Mouse (Mus musculus): ENCODE measurements around the gene Zfp184.

DNA sequence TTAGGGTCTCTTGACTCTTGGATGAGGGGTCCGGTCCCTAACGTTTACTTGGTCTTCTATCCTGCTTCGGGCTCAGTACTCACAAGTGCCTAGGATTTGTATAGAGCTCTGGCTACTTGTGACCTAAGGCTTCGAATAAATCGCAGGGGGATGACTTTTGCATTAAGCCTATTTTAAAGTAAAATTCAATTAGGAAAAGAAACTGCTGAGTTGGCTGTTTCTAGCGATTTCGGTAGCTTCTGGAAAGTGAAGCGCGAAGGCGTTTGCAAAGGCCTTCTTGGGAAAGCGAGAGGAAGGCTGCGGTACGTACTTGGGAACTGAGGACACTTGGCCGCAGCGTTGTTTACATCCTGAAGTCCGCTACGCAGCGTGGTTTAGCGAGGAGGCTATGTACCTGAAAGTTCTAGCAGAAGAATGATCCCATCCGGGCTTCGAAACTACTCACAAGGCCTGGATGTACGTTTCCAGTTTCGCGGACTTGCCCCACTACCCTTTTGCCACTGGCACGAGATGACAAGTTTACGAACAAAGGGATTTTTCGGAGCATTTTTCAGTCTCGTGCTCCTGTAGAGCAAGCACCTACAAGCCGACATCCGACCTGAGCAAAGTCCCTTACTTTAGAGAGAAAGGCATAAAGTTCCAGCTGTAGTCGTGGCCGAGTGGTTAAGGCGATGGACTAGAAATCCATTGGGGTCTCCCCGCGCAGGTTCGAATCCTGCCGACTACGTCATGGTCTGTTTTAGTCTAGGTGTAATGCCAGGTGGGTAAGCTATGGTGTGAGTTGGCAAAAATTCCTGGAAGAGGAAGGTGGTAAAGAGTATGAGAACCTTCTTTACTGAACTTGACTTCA lies 26.1 kb upstream of the Zfp184 start:
- TF ChIP-seq POLR2A (IDR thresholded peaks at IDR 0.05; ENCODE audit: borderline replicate concordance, extremely low read depth, insufficient read depth, insufficient read length, poor library complexity, severe bottlenecking) = no peak
- no peak for TF ChIP-seq CTCF (IDR thresholded peaks at IDR 0.05; ENCODE audit: borderline replicate concordance, extremely low read depth, insufficient read depth, insufficient read length)
